Mouse (Mus musculus) hindbrain, embryonic 11.5 days (tissue): ENCODE data around the gene Rab7b. TPM values are rescaled to one million over a fixed set of nuclear protein-coding genes. Genes with fewer than 3 reads are reported as not detected.

Source experiments
- ATAC-seq: fragments of 200-750 bp; cut with Nextera tagmentation; 2 replicates; pipeline ENCODE4 v1.8.0; 2017; ENCODE audit warnings: mild to moderate bottlenecking, moderate TSS enrichment, moderate library complexity; ENCODE audit not compliant: low FRiP score
- DNase-seq: peaks from one replicate; pipeline ENCODE4 v3.0.0-alpha.2; 2015; ENCODE audit warnings: low spot score
- H3K27ac ChIP-seq: fragments of 300-500 bp; sonication (generic); 2 replicates; pipeline ENCODE4 v1.5.1; 2014; ENCODE audit warnings: mild to moderate bottlenecking, low read depth, low read length
- H3K27me3 ChIP-seq: fragments of 300-500 bp; sonication (generic); 2 replicates; pipeline ENCODE4 v1.6.1; 2014; ENCODE audit warnings: mild to moderate bottlenecking, low read length, moderate library complexity, mixed read lengths; ENCODE audit not compliant: control insufficient read depth, insufficient read depth
- H3K36me3 ChIP-seq: fragments of 300-500 bp; sonication (generic); 2 replicates; pipeline ENCODE4 v1.6.1; 2014; ENCODE audit warnings: mild to moderate bottlenecking, low read length, moderate library complexity, mixed read lengths; ENCODE audit not compliant: control insufficient read depth, insufficient read depth
- H3K4me1 ChIP-seq: fragments of 300-500 bp; sonication (generic); replicated peaks from 2 replicates; pipeline ENCODE4 v1.6.1; 2014; ENCODE audit warnings: low read length, mixed read lengths; ENCODE audit not compliant: control insufficient read depth, insufficient read depth
- H3K4me2 ChIP-seq: fragments of 300-500 bp; sonication (generic); replicated peaks from 2 replicates; pipeline ENCODE4 v1.6.1; 2014; ENCODE audit warnings: mild to moderate bottlenecking, low read depth, low read length
- H3K4me3 ChIP-seq: fragments of 300-500 bp; sonication (generic); 2 replicates; pipeline ENCODE4 v1.5.1; 2014; ENCODE audit warnings: low read depth, low read length
- H3K9ac ChIP-seq: fragments of 300-500 bp; sonication (generic); 2 replicates; pipeline ENCODE4 v1.6.1; 2014; ENCODE audit warnings: low read depth, low read length
- H3K9me3 ChIP-seq: fragments of 300-500 bp; sonication (generic); 2 replicates; pipeline ENCODE4 v1.6.1; 2016; ENCODE audit warnings: low read length; ENCODE audit not compliant: control insufficient read depth
- WGBS: fragments of 180-500 bp; shearing (Covaris S2); extraction: QIAGEN DNeasy Blood & Tissue Kit; methylation state at CpG from one replicate; pipeline ENCODE4 v1.1.7; 2014; 5-methylcytosine and 5-hydroxymethylcytosine counted together
- polyA plus RNA-seq: library from polyadenylated mRNA; unstranded; fragments of >200 nt; fragmentation: Nextera tagmentation; extraction: Ambion mirVana; gene quantifications from 2 replicates; pipeline ENCODE4 v1.2.1, GENCODE M21; 2014

The Rab7b gene
- polyA plus RNA-seq, 1 experiment from 2014 or later: 1.6 TPM

GRCm38 (mm10) chr1:131689016-131689415 is 521 bp downstream of the Rab7b start:
- no peak overlapping the region for H3K27ac ChIP-seq
- DNase-seq (no peak), ATAC-seq (no peak)
- H3K9ac ChIP-seq: no peak overlapping the region
- H3K4me1 ChIP-seq: no peaks in the 10 kb centered on the region
- 75% methylated on average over 3 of the region's 3 CpGs for WGBS
- H3K36me3 ChIP-seq: no peaks in the 10 kb centered on the region
- no peaks in the 10 kb centered on the region for H3K27me3 ChIP-seq
- no peaks in the 10 kb centered on the region for H3K9me3 ChIP-seq
- no peak overlapping the region for H3K4me2 ChIP-seq
- no peak overlapping the region for H3K4me3 ChIP-seq

- H3K4me3 ChIP-seq: no peak overlapping the region
- H3K27ac ChIP-seq: no peak overlapping the region
- DNase-seq (no peak), ATAC-seq (no peak)
- 86% methylated on average over 5 of the region's 5 CpGs for WGBS
- H3K36me3 ChIP-seq: no peaks in the 10 kb centered on the region
- no peak overlapping the region for H3K4me2 ChIP-seq
- no peak overlapping the region for H3K9ac ChIP-seq
- no peaks in the 10 kb centered on the region for H3K9me3 ChIP-seq
- H3K27me3 ChIP-seq: no peaks in the 10 kb centered on the region
- H3K4me1 ChIP-seq: no peaks in the 10 kb centered on the region
These were observed 1.4 kb downstream of the Rab7b start for GRCm38 (mm10) chr1:131689899-131690298.

GRCm38 (mm10) chr1:131690435-131690834 is 1.9 kb downstream of the Rab7b start:
- H3K4me3 ChIP-seq: no peak overlapping the region
- DNase-seq (no peak), ATAC-seq (no peak)
- H3K4me1 ChIP-seq: no peaks in the 10 kb centered on the region
- no peak overlapping the region for H3K9ac ChIP-seq
- no peak overlapping the region for H3K4me2 ChIP-seq
- no peaks in the 10 kb centered on the region for H3K36me3 ChIP-seq
- H3K9me3 ChIP-seq: no peaks in the 10 kb centered on the region
- no peaks in the 10 kb centered on the region for H3K27me3 ChIP-seq
- no peak overlapping the region for H3K27ac ChIP-seq
- 77% methylated on average over 3 of the region's 3 CpGs for WGBS

- no peak overlapping the region for H3K4me2 ChIP-seq
- H3K9ac ChIP-seq: no peak overlapping the region
- no peak for DNase-seq
- ATAC-seq: no peak
- H3K27me3 ChIP-seq: no peaks in the 10 kb centered on the region
- no peak overlapping the region for H3K4me3 ChIP-seq
- no peaks in the 10 kb centered on the region for H3K36me3 ChIP-seq
- H3K9me3 ChIP-seq: no peaks in the 10 kb centered on the region
- no peak overlapping the region for H3K27ac ChIP-seq
- H3K4me1 ChIP-seq: no peaks in the 10 kb centered on the region
These were observed 2.9 kb downstream of the Rab7b start for GRCm38 (mm10) chr1:131691356-131691755.

- Histone ChIP-seq H3K9me3 (no peaks in the 10 kb centered on the region), H3K4me2 (no peak overlapping the region), H3K4me3 (no peak overlapping the region), H3K36me3 (no peaks in the 10 kb centered on the region), H3K9ac (no peak overlapping the region), H3K4me1 (no peaks in the 10 kb centered on the region), H3K27ac (no peak overlapping the region), H3K27me3 (no peaks in the 10 kb centered on the region)
- DNase-seq: no peak
- no peak for ATAC-seq
- 85% methylated on average over 2 of the region's 2 CpGs for WGBS
These were observed 6.8 kb downstream of the Rab7b start for GRCm38 (mm10) chr1:131695308-131695707.

GRCm38 (mm10) chr1:131696325-131696724 is 7.8 kb downstream of the Rab7b start:
- 58% methylated on average over 4 of the region's 4 CpGs for WGBS
- DNase-seq: no peak
- no peaks in the 10 kb centered on the region for H3K27me3 ChIP-seq
- H3K9me3 ChIP-seq: no peaks in the 10 kb centered on the region
- no peaks in the 10 kb centered on the region for H3K36me3 ChIP-seq
- H3K4me1 ChIP-seq: no peaks in the 10 kb centered on the region
- no peak overlapping the region for H3K27ac ChIP-seq
- no peak overlapping the region for H3K4me2 ChIP-seq
- ATAC-seq: no peak
- H3K9ac ChIP-seq: no peak overlapping the region
- H3K4me3 ChIP-seq: no peak overlapping the region

- no peak overlapping the region for H3K4me2 ChIP-seq
- no peak for ATAC-seq
- H3K27ac ChIP-seq: no peak overlapping the region
- H3K9me3 ChIP-seq: no peaks in the 10 kb centered on the region
- no peak for DNase-seq
- H3K9ac ChIP-seq: no peak overlapping the region
- H3K27me3 ChIP-seq: no peaks in the 10 kb centered on the region
- H3K36me3 ChIP-seq: no peaks in the 10 kb centered on the region
- no peak overlapping the region for H3K4me3 ChIP-seq
- no peaks in the 10 kb centered on the region for H3K4me1 ChIP-seq
- 88% methylated on average over 3 of the region's 3 CpGs for WGBS
These were observed 10.3 kb downstream of the Rab7b start for GRCm38 (mm10) chr1:131698770-131699169.

GRCm38 (mm10) chr1:131699642-131700041 is 11.1 kb downstream of the Rab7b start:
- no peak overlapping the region for H3K9ac ChIP-seq
- no peaks in the 10 kb centered on the region for H3K27me3 ChIP-seq
- no peaks in the 10 kb centered on the region for H3K9me3 ChIP-seq
- H3K4me3 ChIP-seq: no peak overlapping the region
- H3K4me2 ChIP-seq: no peak overlapping the region
- WGBS: 89% methylated on average over 4 of the region's 4 CpGs
- H3K36me3 ChIP-seq: no peaks in the 10 kb centered on the region
- ATAC-seq: no peak
- H3K27ac ChIP-seq: no peak overlapping the region
- no peak for DNase-seq
- H3K4me1 ChIP-seq: no peaks in the 10 kb centered on the region

- H3K36me3 ChIP-seq: no peaks in the 10 kb centered on the region
These were observed 12.0 kb downstream of the Rab7b start for GRCm38 (mm10) chr1:131700447-131700846.

More at GRCm38 (mm10) chr1:131700447-131700846, 12.0 kb downstream of the Rab7b start:
- WGBS: 74% methylated on average over 5 of the region's 5 CpGs
- Histone ChIP-seq H3K4me3 (no peak overlapping the region), H3K9me3 (no peaks in the 10 kb centered on the region), H3K27ac (no peak overlapping the region), H3K4me2 (no peak overlapping the region), H3K9ac (no peak overlapping the region), H3K27me3 (no peaks in the 10 kb centered on the region), H3K4me1 (no peaks in the 10 kb centered on the region)
- DNase-seq: no peak
- ATAC-seq: no peak
